32 mouse cellular contexts compared by ENCODE assay signal in the genomic region with DNA sequence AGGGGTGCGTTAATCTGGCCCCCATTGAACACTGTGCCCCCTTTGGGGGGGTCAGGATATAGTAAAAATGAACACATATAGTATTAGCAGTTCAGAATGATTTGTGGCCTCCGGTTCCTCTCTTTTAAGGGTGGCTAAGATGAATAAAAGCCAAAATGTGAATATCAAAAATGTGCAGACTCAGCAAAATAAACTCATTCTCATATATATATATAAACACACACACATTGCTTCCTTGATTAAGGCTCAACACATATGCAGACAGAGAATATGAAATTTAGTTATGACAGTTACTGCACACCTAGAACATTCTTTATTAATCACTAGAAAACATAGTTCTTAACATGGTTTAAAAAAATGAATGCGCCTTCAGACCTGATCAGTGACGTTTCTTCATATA.
"Had no signal": no experiment of that assay in that cellular context is flagged by ENCODE, and none has a peak within 500 bp of the region (broad histone marks: within the 10 kb centered on the region; RNA-seq: fewer than 3 reads in every experiment).

No protein-coding gene starts in this region.

- H3K9ac ChIP-seq: heart, embryonic 13.5 days; heart, embryonic 15.5 days; hindbrain, embryonic 12.5 days; hindbrain, embryonic 13.5 days; hindbrain, embryonic 14.5 days; hindbrain, embryonic 15.5 days; intestine, embryonic 15.5 days; kidney, embryonic 15.5 days had no signal

- H3K9me3 ChIP-seq: heart, embryonic 13.5 days; heart, embryonic 15.5 days; hindbrain, embryonic 10.5 days; hindbrain, embryonic 12.5 days; hindbrain, embryonic 13.5 days; hindbrain, embryonic 15.5 days; intestine, embryonic 15.5 days; kidney, embryonic 15.5 days had no signal

- H3K27ac ChIP-seq: heart, embryonic 13.5 days; heart, embryonic 15.5 days; hindbrain, embryonic 10.5 days; hindbrain, embryonic 12.5 days; hindbrain, embryonic 13.5 days; hindbrain, embryonic 14.5 days; hindbrain, embryonic 15.5 days; hindbrain, postnatal 0 days; intestine, embryonic 15.5 days; kidney, embryonic 15.5 days; kidney, postnatal 0 days; layer of hippocampus, adult 2 months; left cerebral cortex, adult 2 months had no signal

- H3K4me1 ChIP-seq: heart, embryonic 13.5 days; heart, embryonic 15.5 days; hindbrain, embryonic 15.5 days; intestine, embryonic 15.5 days; kidney, embryonic 15.5 days had no signal

- H3K4me2 ChIP-seq: heart, embryonic 13.5 days; heart, embryonic 15.5 days; hindbrain, embryonic 12.5 days; hindbrain, embryonic 13.5 days; hindbrain, embryonic 14.5 days; hindbrain, embryonic 15.5 days; intestine, embryonic 15.5 days; kidney, embryonic 15.5 days had no signal

- DNase-seq: heart, postnatal 10 days; heart, postnatal 14 days; heart, postnatal 36 days; heart, postnatal 4 days; kidney, adult 18-20 months; kidney, adult 2 months; kidney, adult 8-10 months; kidney, adult 9 months; kidney, postnatal 10 days; kidney, postnatal 14 days; kidney, postnatal 25 days; kidney, postnatal 36 days; kidney, postnatal 4 days; layer of hippocampus, adult 9-11 months; layer of hippocampus, postnatal 36 days had no signal

- H3K36me3 ChIP-seq: heart, embryonic 13.5 days; heart, embryonic 15.5 days; hindbrain, embryonic 10.5 days; hindbrain, embryonic 12.5 days; hindbrain, embryonic 13.5 days; hindbrain, embryonic 15.5 days; intestine, embryonic 15.5 days; kidney, embryonic 15.5 days had no signal

- H3K27me3 ChIP-seq: heart, embryonic 13.5 days; heart, embryonic 15.5 days; hindbrain, embryonic 12.5 days; hindbrain, embryonic 13.5 days; hindbrain, embryonic 15.5 days; intestine, embryonic 15.5 days; kidney, embryonic 15.5 days had no signal

- H3K4me3 ChIP-seq: heart, embryonic 13.5 days; heart, embryonic 15.5 days; hindbrain, embryonic 10.5 days; hindbrain, embryonic 12.5 days; hindbrain, embryonic 13.5 days; hindbrain, embryonic 15.5 days; intestine, embryonic 15.5 days; kidney, embryonic 15.5 days; layer of hippocampus, adult 2 months; left cerebral cortex, adult 2 months had no signal

- ATAC-seq: hindbrain, embryonic 16.5 days; hindbrain, postnatal 0 days; inflammation-experienced regulatory T-cells, adult 6 months; intestine, embryonic 15.5 days; intestine, embryonic 16.5 days; intestine, postnatal 0 days had no signal
